Mouse (Mus musculus) CH12F3 (cell line): Measurements from ENCODE around the gene Foxk2.
"Not testable (repeated sequence)": the region's sequence is repeated elsewhere in the genome, so short reads cannot be mapped to it uniquely, and the experiment has no call there.

ENCODE experiments used
- in situ Hi-C: fragments of 300-500 bp; cut with MboI; formaldehyde crosslinking; loops from 2 replicates; pipeline ENCODE4 v1.14.3; 2020; ENCODE audit warnings: low sequenced_read_pairs

Gene Foxk2

GRCm38 (mm10) chr11:121277516-121277915 lies 17.7 kb downstream of the Foxk2 start:
- in situ Hi-C loops: no loop called here

DNA sequence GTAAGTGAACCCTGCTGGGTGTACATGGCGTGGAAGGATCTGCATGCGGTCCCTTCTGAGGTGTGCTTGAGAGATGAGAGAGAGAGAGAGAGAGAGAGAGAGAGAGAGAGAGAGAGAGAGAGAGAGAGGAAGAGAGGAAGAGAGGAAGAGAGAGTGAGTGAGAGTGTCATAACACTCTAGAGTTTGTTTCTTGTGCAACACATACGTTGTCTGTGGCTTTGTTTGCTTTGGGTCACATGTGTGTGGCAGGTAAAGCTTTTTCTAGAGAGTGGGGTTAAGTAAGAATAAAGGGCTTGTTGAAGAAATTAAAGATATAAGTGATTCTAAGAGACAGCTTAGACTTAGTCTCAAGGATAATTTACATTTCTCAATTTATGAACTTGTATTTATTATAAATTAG lies 18.2 kb downstream of the Foxk2 start:
- in situ Hi-C loops: no loop called here

- in situ Hi-C loops: no loop called here
Measured at GRCm38 (mm10) chr11:121282911-121283310, 23.1 kb downstream of the Foxk2 start.

- in situ Hi-C loops: no loop called here
Measured at GRCm38 (mm10) chr11:121289859-121290258, 30.1 kb downstream of the Foxk2 start.

GRCm38 (mm10) chr11:121294771-121295170 lies 35.0 kb downstream of the Foxk2 start:
- in situ Hi-C loops: no loop called here

- in situ Hi-C loops: no loop called here
Measured at GRCm38 (mm10) chr11:121298493-121298892, 38.7 kb downstream of the Foxk2 start.

- in situ Hi-C loops: no loop called here
Measured at GRCm38 (mm10) chr11:121300265-121300664, 40.5 kb downstream of the Foxk2 start.

DNA sequence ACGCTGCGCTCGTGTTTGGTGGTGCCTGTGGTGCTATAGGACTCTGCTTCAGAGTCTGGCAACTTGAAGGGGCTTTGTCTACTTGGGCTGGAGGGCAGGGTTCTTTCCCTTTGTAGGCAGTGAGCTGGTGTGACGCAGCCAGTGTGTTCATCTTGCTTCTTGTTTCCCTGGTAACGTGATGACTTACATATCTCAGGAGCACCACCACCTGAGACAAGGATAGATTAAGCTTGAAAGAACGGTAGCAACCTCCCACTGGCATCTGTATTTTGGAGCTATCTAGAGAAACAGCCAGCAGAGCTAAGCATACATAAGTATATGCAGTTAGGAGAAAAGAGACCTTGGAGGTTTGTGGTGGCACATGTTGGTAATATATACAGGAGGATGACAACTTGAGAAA lies 45.6 kb downstream of the Foxk2 start:
- in situ Hi-C loops: no loop called here

DNA sequence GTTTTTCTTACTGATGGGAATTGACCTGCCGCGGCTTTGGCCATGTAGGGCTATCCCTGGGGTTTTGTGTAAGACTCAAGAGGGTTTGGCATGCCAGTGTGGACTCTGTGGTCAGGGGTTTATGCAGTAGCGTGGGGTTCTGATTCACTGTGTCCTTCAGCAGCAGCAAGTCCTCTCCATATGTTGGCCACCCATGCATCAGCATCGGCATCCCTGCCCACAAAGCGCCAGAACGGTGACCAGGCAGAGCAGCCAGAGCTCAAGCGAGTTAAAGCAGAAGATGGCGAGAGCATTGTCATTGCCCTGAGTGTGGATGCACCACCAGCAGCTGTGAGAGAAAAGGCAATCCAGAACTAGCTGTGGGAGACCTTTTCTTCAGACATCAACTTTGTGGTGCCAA lies 46.8 kb downstream of the Foxk2 start:
- in situ Hi-C loops: no loop called here

DNA sequence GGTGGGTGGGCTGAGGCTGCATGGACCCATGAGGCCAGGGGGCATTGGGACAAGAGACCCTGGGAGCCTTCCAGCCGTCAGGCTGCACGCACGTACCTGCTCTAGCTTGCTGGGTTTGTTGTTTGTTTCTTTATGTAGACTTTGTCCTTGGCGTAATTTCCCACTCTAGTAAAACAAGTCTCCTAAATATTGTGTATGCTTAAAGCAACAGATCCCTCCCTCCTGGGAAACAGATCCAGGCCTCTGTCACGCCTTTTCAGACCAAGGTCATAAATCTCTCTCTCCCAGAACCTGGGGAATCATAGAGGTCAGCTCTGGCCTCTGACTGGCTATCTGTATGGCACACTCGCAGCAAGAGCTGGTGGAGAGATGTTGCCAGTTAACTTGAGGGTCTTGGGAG lies 47.9 kb downstream of the Foxk2 start:
- in situ Hi-C loops: not testable (repeated sequence)

- in situ Hi-C loops: no loop called here
Measured at GRCm38 (mm10) chr11:121326034-121326433, 66.2 kb downstream of the Foxk2 start.

DNA sequence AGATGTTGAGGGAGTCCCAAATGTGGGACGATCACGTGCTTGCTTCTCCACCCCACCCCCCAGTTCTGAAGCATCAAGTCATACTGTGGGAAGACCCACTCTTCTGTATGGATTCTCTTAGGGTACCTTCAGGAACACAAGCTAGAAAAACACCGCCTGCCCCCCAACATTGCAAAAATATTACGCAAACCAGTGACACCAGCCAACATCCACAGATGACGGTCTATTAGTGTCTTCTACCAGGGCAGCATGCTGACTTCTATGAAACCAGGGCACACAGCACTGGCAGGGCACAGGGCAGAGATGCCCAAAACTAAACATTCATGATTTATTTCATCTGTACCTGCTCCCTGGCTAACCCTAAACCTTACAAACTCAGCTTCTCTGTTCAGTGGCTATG lies 66.9 kb downstream of the Foxk2 start:
- in situ Hi-C loops: no loop called here

DNA sequence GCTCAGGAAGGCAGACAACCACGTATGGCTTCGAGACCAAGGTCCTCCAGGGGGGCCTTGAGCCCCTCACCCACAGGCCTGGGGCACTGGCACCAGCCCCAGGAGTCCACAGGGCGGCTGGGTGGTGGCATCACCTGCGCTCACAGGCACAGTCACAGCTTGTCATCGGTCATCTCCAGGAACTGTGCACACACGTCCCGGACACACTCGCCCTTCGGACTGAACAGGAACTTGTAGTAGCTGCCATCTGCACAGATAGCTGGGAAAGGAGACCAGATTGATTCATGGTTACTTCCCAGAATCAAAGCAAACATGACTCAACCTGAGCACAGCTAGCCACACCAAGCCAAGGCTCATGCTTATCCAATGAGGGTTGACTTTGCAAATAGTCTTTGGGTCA lies 68.4 kb downstream of the Foxk2 start:
- in situ Hi-C loops: no loop called here

DNA sequence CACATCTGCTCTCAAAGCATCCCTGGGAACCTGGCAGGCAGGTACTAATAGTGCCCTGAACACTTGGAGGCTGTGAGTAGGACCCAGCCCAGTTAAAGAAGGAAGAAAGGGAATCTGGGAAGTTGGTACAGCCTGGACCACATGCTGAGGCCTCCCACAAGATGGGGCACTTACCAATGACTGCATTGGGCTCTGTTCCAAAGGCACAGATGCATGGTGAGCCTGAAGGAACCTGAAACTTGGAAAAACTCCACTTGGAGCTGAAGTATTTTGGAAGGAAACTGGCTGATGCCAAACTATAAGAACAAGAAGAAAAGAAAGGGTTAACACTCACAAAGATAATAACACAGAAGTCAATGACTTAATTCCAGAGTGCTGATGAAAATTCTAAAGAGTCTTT lies 68.8 kb downstream of the Foxk2 start:
- in situ Hi-C loops: no loop called here

DNA sequence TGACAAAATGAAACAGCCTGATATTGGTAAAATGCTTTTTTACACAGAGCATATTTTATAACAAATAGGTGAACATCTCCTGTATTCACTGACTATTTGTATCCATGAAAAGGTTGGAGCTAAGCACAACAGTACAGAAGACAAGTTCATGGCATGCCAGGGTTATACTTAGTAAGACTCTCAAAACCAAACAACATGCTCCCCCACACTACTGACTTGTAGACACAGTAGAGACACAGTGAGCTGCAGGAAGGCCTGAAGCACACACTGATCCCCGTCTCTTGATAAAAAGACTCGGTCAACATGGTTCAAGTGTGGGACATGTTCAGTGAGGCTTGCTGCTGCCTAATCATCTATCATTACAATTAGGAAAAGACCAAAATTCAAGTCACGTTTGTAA lies 71.9 kb downstream of the Foxk2 start:
- in situ Hi-C loops: no loop called here

GRCm38 (mm10) chr11:121339647-121340046 lies 79.9 kb downstream of the Foxk2 start:
- in situ Hi-C loops: no loop called here

DNA sequence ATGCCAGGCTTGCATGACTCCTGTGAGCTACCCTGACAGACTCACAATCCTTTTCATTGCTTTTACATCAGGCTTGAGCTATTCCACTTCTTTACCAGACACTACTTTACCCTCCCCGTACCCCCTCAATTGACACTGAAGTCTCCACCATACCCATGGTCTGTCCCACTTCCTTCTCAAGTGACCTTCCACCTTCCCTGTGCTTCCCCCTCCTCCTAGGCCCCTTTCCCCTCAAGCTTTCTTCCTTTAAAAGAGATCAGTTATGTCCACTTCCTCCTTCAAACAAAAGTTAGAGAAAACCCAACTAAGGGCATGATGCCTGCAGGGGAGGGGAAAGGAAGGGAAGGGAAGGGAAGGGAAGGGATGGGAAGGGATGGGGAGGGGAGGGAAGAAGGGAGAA lies 80.5 kb downstream of the Foxk2 start:
- in situ Hi-C loops: no loop called here

GRCm38 (mm10) chr11:121342423-121342822 lies 82.6 kb downstream of the Foxk2 start:
- in situ Hi-C loops: not testable (repeated sequence)

GRCm38 (mm10) chr11:121347036-121347435 lies 87.2 kb downstream of the Foxk2 start:
- in situ Hi-C loops: no loop called here

DNA sequence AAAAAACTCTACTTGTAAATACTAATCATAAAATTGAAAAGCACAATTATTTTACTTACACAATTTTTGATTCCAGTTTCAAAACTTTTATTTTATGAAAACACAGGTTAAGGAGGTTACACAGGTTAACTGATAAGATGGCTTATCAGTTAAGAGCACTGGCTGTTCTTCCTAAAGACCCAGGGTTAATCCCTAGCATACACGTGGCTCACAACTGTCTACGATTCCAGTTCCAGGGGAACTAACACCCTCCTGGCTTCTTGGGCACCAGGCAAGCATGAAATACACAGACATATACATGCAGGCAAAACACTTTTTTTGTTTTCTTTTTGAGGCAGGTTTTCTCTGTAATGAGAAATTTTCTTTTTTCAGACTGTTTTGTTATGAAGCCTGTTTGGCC lies 88.4 kb downstream of the Foxk2 start:
- in situ Hi-C loops: no loop called here

- in situ Hi-C loops: not testable (repeated sequence)
Measured at GRCm38 (mm10) chr11:121348727-121349126, 88.9 kb downstream of the Foxk2 start.

DNA sequence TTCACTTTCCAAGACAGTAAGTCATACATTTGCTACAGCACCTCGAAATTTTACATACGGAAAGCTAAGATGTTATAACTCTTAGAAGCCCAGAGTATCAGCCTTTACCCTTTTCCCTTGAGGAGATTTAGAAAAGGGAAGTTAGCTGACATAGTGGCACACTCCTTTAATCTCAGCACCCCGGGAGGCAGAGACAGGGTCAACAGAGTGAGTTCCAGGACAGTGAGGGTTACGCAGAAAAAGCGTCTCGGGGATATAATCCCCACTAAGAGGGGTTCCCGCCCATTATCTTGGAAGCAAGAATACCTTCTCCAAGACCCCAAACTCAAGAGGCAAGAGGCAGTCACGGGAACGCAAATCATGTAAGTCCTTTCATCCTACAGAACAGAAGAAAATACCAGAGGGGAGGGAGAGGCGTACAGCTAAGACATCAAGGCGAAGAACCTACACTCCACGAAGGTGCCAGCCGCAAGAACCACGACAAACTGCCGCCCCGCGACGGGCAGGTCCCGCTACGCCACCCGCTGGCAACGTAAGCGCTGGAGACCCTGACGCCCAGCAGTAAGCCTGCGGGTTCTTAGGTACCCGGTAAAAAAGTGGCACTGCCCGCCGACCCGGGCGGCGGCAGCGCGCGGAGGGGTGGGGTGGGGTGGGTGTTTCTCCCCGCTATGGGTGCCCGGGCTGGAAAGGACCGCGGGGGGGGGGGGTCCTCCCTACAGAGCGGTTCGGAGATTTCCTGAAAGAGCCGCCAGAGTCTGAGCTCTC lies 93.7 kb downstream of the Foxk2 start:
- in situ Hi-C loops: no loop called here

GRCm38 (mm10) chr11:121354091-121354707 lies 94.4 kb downstream of the Foxk2 start, which contains the start of gene Wdr45b:
Gene Wdr45b (minus strand): TSS chr11:121354445.
- in situ Hi-C loops: no loop called here
